Mouse (Mus musculus) brain, embryonic 14.5 days (tissue): ENCODE data around the gene 1700129C05Rik.

ENCODE experiments used
- CTCF ChIP-seq: fragments of 200-500 bp; IDR thresholded peaks from 2 replicates; pipeline ENCODE4 v1.5.1; 2012; ENCODE audit warnings: inconsistent platforms, mild to moderate bottlenecking, moderate library complexity, borderline replicate concordance; ENCODE audit not compliant: insufficient read depth, insufficient read length; ENCODE audit errors: extremely low read depth
- POLR2A ChIP-seq: fragments of 200-500 bp; IDR thresholded peaks from 2 replicates; pipeline ENCODE4 v1.6.1; 2012; ENCODE audit warnings: mild to moderate bottlenecking, inconsistent platforms, borderline replicate concordance; ENCODE audit not compliant: poor library complexity, insufficient read depth, insufficient read length, severe bottlenecking; ENCODE audit errors: extremely low read depth

GRCm38 (mm10) chr14:59093601-59094000, 49.1 kb downstream of the 1700129C05Rik start:
- TF ChIP-seq CTCF = no peak
- no peak for TF ChIP-seq POLR2A
